ENCODE assay signal across 8 mouse cellular contexts in the genomic region with DNA sequence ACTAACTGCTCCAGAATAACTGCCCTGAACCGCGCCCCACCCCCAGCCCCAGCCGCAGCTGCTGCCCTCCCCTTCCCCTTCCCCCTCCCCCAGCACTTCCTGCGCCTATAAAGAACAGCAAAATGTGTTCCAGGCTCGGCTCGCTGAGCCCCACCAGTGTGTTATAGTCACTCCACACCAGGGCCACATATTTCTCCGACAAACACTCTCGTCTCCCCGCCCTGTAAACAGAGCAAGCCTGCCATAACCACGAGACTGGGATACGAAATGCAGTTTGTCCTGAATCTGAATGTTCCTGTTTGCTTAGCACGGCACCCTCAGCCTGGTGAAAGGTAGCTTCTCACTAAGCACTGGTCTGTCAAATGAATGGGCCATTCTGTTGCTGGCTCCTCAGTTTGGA. TPM values are rescaled to one million over a fixed set of nuclear protein-coding genes. Genes with fewer than 3 reads are reported as not detected.
A peak's percentile ranks its signal among the peaks of the same experiment; 100 is the strongest.
DNase-seq lines count a peak whose midpoint lies in the region; ATAC-seq and TF ChIP-seq lines count a peak whose summit lies in the region.

No protein-coding gene starts in this region.

- H3K4me1 ChIP-seq in G1E (ENCODE audit: insufficient read depth, low read depth, low read length), result peaks cover 38% of the 10 kb centered on the region
- peaks cover 20% of the 10 kb centered on the region for H3K4me1 ChIP-seq in embryonic facial prominence, embryonic 12.5 days
- H3K4me1 ChIP-seq in liver, embryonic 12.5 days, result peaks cover 40% of the 10 kb centered on the region
- peaks cover 18% of the 10 kb centered on the region for H3K4me1 ChIP-seq in neural tube, embryonic 11.5 days (ENCODE audit: control insufficient read depth, insufficient read depth, low read length)

- H3K36me3 ChIP-seq in G1E (replicated peaks), result no peaks in the 10 kb centered on the region
- H3K36me3 ChIP-seq in embryonic facial prominence, embryonic 12.5 days, result no peaks in the 10 kb centered on the region
- no peaks in the 10 kb centered on the region for H3K36me3 ChIP-seq in liver, embryonic 12.5 days
- no peaks in the 10 kb centered on the region for H3K36me3 ChIP-seq in neural tube, embryonic 11.5 days (ENCODE audit: control insufficient read depth, insufficient read depth, low read length)

- peak; percentile 50 for DNase-seq in layer of hippocampus, adult 9-11 months
- DNase-seq in layer of hippocampus, adult 9-10 months (ENCODE audit: low spot score), result no peak
- DNase-seq in G1E (ENCODE audit: low spot score), result peak; percentile 53
- DNase-seq in neural tube, embryonic 11.5 days (ENCODE audit: low spot score), result peak; percentile 67

- H3K27me3 ChIP-seq in G1E (ENCODE audit: insufficient read depth, low read length), result peaks cover 8% of the 10 kb centered on the region
- H3K27me3 ChIP-seq in embryonic facial prominence, embryonic 12.5 days, result no peaks in the 10 kb centered on the region
- H3K27me3 ChIP-seq in liver, embryonic 12.5 days (replicated peaks), result no peaks in the 10 kb centered on the region
- H3K27me3 ChIP-seq in neural tube, embryonic 11.5 days (ENCODE audit: control insufficient read depth, insufficient read depth, low read length), result no peaks in the 10 kb centered on the region

- peak overlapping the region; percentile 65; the same call in 1 of the 2 replicates for H3K4me3 ChIP-seq in G1E (ENCODE audit: low read depth, low read length)
- H3K4me3 ChIP-seq in embryonic facial prominence, embryonic 12.5 days, result peak overlapping the region; percentile 18
- peak overlapping the region; percentile 40 for H3K4me3 ChIP-seq in liver, embryonic 12.5 days
- no peak overlapping the region; the same call in 1 of the 2 replicates for H3K4me3 ChIP-seq in neural tube, embryonic 11.5 days (ENCODE audit: low read depth, low read length)

- H3K9ac ChIP-seq in embryonic facial prominence, embryonic 12.5 days, result no peak overlapping the region
- peak overlapping the region; percentile 53 for H3K9ac ChIP-seq in liver, embryonic 12.5 days
- peak overlapping the region; percentile 32; the same call in 1 of the 2 replicates for H3K9ac ChIP-seq in neural tube, embryonic 11.5 days (ENCODE audit: low read length)

- ATAC-seq in G1E (ENCODE audit: extremely low read depth, insufficient number of reproducible peaks, low FRiP score, poor library complexity, severe bottlenecking), result peak; percentile 72
- ATAC-seq in embryonic facial prominence, embryonic 12.5 days (ENCODE audit: insufficient number of reproducible peaks, insufficient read depth, low FRiP score, low TSS enrichment), result no peak
- peak; percentile 14 to 37; a peak in 2 of 4 replicates for ATAC-seq in hematopoietic stem cell, adult 5-6 weeks (replicated peaks in 1 of 2; ENCODE audit: insufficient read depth in 1 of 2, low FRiP score in 2 of 2, low TSS enrichment in 1 of 2, low read depth in 1 of 2, poor library complexity in 2 of 2, severe bottlenecking in 2 of 2)
- peak; percentile 30; the same call in 1 of the 2 replicates for ATAC-seq in liver, embryonic 12.5 days
- peak; percentile 51; the same call in 1 of the 2 replicates for ATAC-seq in neural tube, embryonic 11.5 days (ENCODE audit: insufficient read depth, low FRiP score, low TSS enrichment)
- ATAC-seq in erythroid progenitor cell, adult 5-6 weeks (replicated peaks; ENCODE audit: low FRiP score, poor library complexity, severe bottlenecking), result no peak

- WGBS in embryonic facial prominence, embryonic 12.5 days, result 2% methylated on average over 12 of the region's 12 CpGs
- WGBS in liver, embryonic 12.5 days (ENCODE audit: insufficient replicate concordance), result 4% methylated on average over 12 of the region's 12 CpGs
- WGBS in neural tube, embryonic 11.5 days, result 3% methylated on average over 12 of the region's 12 CpGs

- H3K4me2 ChIP-seq in embryonic facial prominence, embryonic 12.5 days (replicated peaks), result peak overlapping the region; percentile 45
- H3K4me2 ChIP-seq in liver, embryonic 12.5 days, result peak overlapping the region; percentile 66
- peak overlapping the region; percentile 40 for H3K4me2 ChIP-seq in neural tube, embryonic 11.5 days (ENCODE audit: low read depth)

- H3K27ac ChIP-seq in embryonic facial prominence, embryonic 12.5 days, result peak overlapping the region; percentile 80; the same call in 1 of the 2 replicates
- peak overlapping the region; percentile 80 for H3K27ac ChIP-seq in liver, embryonic 12.5 days
- peak overlapping the region; percentile 73 for H3K27ac ChIP-seq in neural tube, embryonic 11.5 days (ENCODE audit: low read depth, low read length)

- no peak for TF ChIP-seq CTCF in G1E (IDR thresholded peaks at IDR 0.05; ENCODE audit: low read depth, low read length)

- no peaks in the 10 kb centered on the region for H3K9me3 ChIP-seq in G1E (replicated peaks)
- H3K9me3 ChIP-seq in embryonic facial prominence, embryonic 12.5 days, result no peaks in the 10 kb centered on the region
- H3K9me3 ChIP-seq in liver, embryonic 12.5 days (replicated peaks), result no peaks in the 10 kb centered on the region
- no peaks in the 10 kb centered on the region for H3K9me3 ChIP-seq in neural tube, embryonic 11.5 days (ENCODE audit: control insufficient read depth, low read length)

RNA-seq across cellular contexts. Expression of a gene that starts 2.5 kb away (rescaled TPM):
- not detected in 2 replicates for total RNA-seq in G1E (2014; fragmentation: Nextera tagmentation)
- 0.06 and 0.22 TPM in 2 replicates for total RNA-seq in G1E (2017)
- polyA plus RNA-seq in G1E (2012), result not detected in 2 replicates
- 0.36 and 0.41 TPM in 2 replicates for polyA plus RNA-seq in embryonic facial prominence, embryonic 12.5 days (2016; fragmentation: Nextera tagmentation; extraction: Ambion mirVana)
- 0.99 and 1.6 TPM in 2 replicates for total RNA-seq in hematopoietic stem cell, adult 5-6 weeks (2017)
- 0.07 TPM in 2 replicates for polyA plus RNA-seq in liver, embryonic 12.5 days (2016; fragmentation: Nextera tagmentation; extraction: Ambion mirVana)
- 1.8 and 2.0 TPM in 2 replicates for polyA plus RNA-seq in neural tube, embryonic 11.5 days (2014; fragmentation: Nextera tagmentation; extraction: Ambion mirVana)
- total RNA-seq in erythroid progenitor cell, adult 5-6 weeks (2015; ENCODE audit: low replicate concordance), result 0.72 TPM in 1 of 2 replicates, not detected in the other
- 0.13 and 0.53 TPM in 2 replicates for total RNA-seq in erythroid progenitor cell, adult 5-6 weeks (2017; ENCODE audit: low replicate concordance)

RNA-seq across cellular contexts. Expression of a gene that starts 12.2 kb away (rescaled TPM):
- total RNA-seq in G1E (2014; fragmentation: Nextera tagmentation) (7.1 and 8.2 TPM in 2 replicates), G1E (2017) (3.3 and 4.1 TPM in 2 replicates)
- 17.6 and 18.6 TPM in 2 replicates for polyA plus RNA-seq in G1E (2012)
- polyA plus RNA-seq in embryonic facial prominence, embryonic 12.5 days (2016; fragmentation: Nextera tagmentation; extraction: Ambion mirVana), result 21.6 and 26.2 TPM in 2 replicates
- 12.1 and 13.4 TPM in 2 replicates for total RNA-seq in hematopoietic stem cell, adult 5-6 weeks (2017)
- 3.8 and 3.9 TPM in 2 replicates for polyA plus RNA-seq in liver, embryonic 12.5 days (2016; fragmentation: Nextera tagmentation; extraction: Ambion mirVana)
- polyA plus RNA-seq in neural tube, embryonic 11.5 days (2014; fragmentation: Nextera tagmentation; extraction: Ambion mirVana), result 16.9 and 17.7 TPM in 2 replicates
- not detected in 2 replicates for total RNA-seq in erythroid progenitor cell, adult 5-6 weeks (2015; ENCODE audit: low replicate concordance)
- not detected in 2 replicates for total RNA-seq in erythroid progenitor cell, adult 5-6 weeks (2017; ENCODE audit: low replicate concordance)

RNA-seq across cellular contexts. Expression of a gene that starts 20.9 kb away (rescaled TPM):
- total RNA-seq in G1E (2014; fragmentation: Nextera tagmentation) (not detected in 2 replicates), G1E (2017) (0.05 TPM in 1 of 2 replicates, not detected in the other)
- 0.01 TPM in 1 of 2 replicates, not detected in the other for polyA plus RNA-seq in G1E (2012)
- 2.8 and 3.6 TPM in 2 replicates for polyA plus RNA-seq in embryonic facial prominence, embryonic 12.5 days (2016; fragmentation: Nextera tagmentation; extraction: Ambion mirVana)
- not detected in 2 replicates for total RNA-seq in hematopoietic stem cell, adult 5-6 weeks (2017)
- polyA plus RNA-seq in liver, embryonic 12.5 days (2016; fragmentation: Nextera tagmentation; extraction: Ambion mirVana), result 0.05 and 0.08 TPM in 2 replicates
- polyA plus RNA-seq in neural tube, embryonic 11.5 days (2014; fragmentation: Nextera tagmentation; extraction: Ambion mirVana), result 15.6 and 18.0 TPM in 2 replicates
- total RNA-seq in erythroid progenitor cell, adult 5-6 weeks (2015; ENCODE audit: low replicate concordance), result not detected in 2 replicates
- not detected in 2 replicates for total RNA-seq in erythroid progenitor cell, adult 5-6 weeks (2017; ENCODE audit: low replicate concordance)

RNA-seq across cellular contexts. Expression of a gene that starts 35.9 kb away (rescaled TPM):
- not detected in 2 replicates for total RNA-seq in G1E (2014; fragmentation: Nextera tagmentation)
- 0.06 and 0.22 TPM in 2 replicates for total RNA-seq in G1E (2017)
- not detected in 2 replicates for polyA plus RNA-seq in G1E (2012)
- 15.9 and 16.6 TPM in 2 replicates for polyA plus RNA-seq in embryonic facial prominence, embryonic 12.5 days (2016; fragmentation: Nextera tagmentation; extraction: Ambion mirVana)
- total RNA-seq in hematopoietic stem cell, adult 5-6 weeks (2017), result 0.25 TPM in 1 of 2 replicates, not detected in the other
- 0.41 and 0.75 TPM in 2 replicates for polyA plus RNA-seq in liver, embryonic 12.5 days (2016; fragmentation: Nextera tagmentation; extraction: Ambion mirVana)
- polyA plus RNA-seq in neural tube, embryonic 11.5 days (2014; fragmentation: Nextera tagmentation; extraction: Ambion mirVana), result 9.4 and 10.5 TPM in 2 replicates
- total RNA-seq in erythroid progenitor cell, adult 5-6 weeks (2015; ENCODE audit: low replicate concordance), result not detected in 2 replicates
- total RNA-seq in erythroid progenitor cell, adult 5-6 weeks (2017; ENCODE audit: low replicate concordance), result not detected in 2 replicates

RNA-seq across cellular contexts. Expression of a gene that starts 47.4 kb away (rescaled TPM):
- total RNA-seq in G1E (2014; fragmentation: Nextera tagmentation), result 102 and 112 TPM in 2 replicates
- total RNA-seq in G1E (2017), result 44.9 and 50.2 TPM in 2 replicates
- polyA plus RNA-seq in G1E (2012), result 92.9 and 94.1 TPM in 2 replicates
- 110 TPM in 2 replicates for polyA plus RNA-seq in embryonic facial prominence, embryonic 12.5 days (2016; fragmentation: Nextera tagmentation; extraction: Ambion mirVana)
- total RNA-seq in hematopoietic stem cell, adult 5-6 weeks (2017), result 80.2 and 111 TPM in 2 replicates
- 70.3 and 75.2 TPM in 2 replicates for polyA plus RNA-seq in liver, embryonic 12.5 days (2016; fragmentation: Nextera tagmentation; extraction: Ambion mirVana)
- 120 and 128 TPM in 2 replicates for polyA plus RNA-seq in neural tube, embryonic 11.5 days (2014; fragmentation: Nextera tagmentation; extraction: Ambion mirVana)
- total RNA-seq in erythroid progenitor cell, adult 5-6 weeks (2015; ENCODE audit: low replicate concordance), result 22.6 and 26.3 TPM in 2 replicates
- 20.7 and 20.9 TPM in 2 replicates for total RNA-seq in erythroid progenitor cell, adult 5-6 weeks (2017; ENCODE audit: low replicate concordance)

Comparison
In these comparisons a context has a peak if more than half of its experiments do, and no peak if none do; other contexts are left out.
1. ATAC-seq: peak in G1E (single experiment), hematopoietic stem cell, adult 5-6 weeks (2 of 2), liver, embryonic 12.5 days (single experiment) and neural tube, embryonic 11.5 days (single experiment); none in embryonic facial prominence, embryonic 12.5 days (single experiment) and erythroid progenitor cell, adult 5-6 weeks (single experiment).
2. Peak in every context shown above with its lines, with median percentiles within 50 percentile points of each other: H3K27ac ChIP-seq and H3K4me2 ChIP-seq.